Mouse (Mus musculus) kidney, postnatal 36 days (tissue): ENCODE data around the gene Gna13.
"Not testable (repeated sequence)": the region's sequence is repeated elsewhere in the genome, so short reads cannot be mapped to it uniquely, and the experiment has no call there.

Experiments used
- DNase-seq, 2 experiments: peaks; one replicate each; pipeline ENCODE4 v3.0.0; 2021 to 2022; ENCODE audit warnings: mixed read lengths in 2 of 2

Gna13 gene

GRCm38 (mm10) chr11:109362463-109363190, at the start of gene Gna13:
Gna13 (plus strand) TSS chr11:109362831.
- DNase-seq = peak; percentile 93 to 96

- DNase-seq = peak; percentile 57 to 82
Observed at GRCm38 (mm10) chr11:109316921-109317320, 45.7 kb upstream of the Gna13 start.

GRCm38 (mm10) chr11:109319471-109319870, 43.2 kb upstream of the Gna13 start:
- no peak for DNase-seq

- DNase-seq = no peak
Observed at GRCm38 (mm10) chr11:109319946-109320345, 42.7 kb upstream of the Gna13 start.

GRCm38 (mm10) chr11:109320361-109320933, 42.2 kb upstream of the Gna13 start:
- DNase-seq = peak in 1 of 2 experiments; percentile 54

- no peak for DNase-seq
Observed at GRCm38 (mm10) chr11:109326270-109326669, 36.4 kb upstream of the Gna13 start.

GRCm38 (mm10) chr11:109327381-109327780, 35.2 kb upstream of the Gna13 start:
- no peak for DNase-seq

GRCm38 (mm10) chr11:109327952-109328351, 34.7 kb upstream of the Gna13 start:
- DNase-seq = no peak

GRCm38 (mm10) chr11:109329331-109329730, 33.3 kb upstream of the Gna13 start:
- DNase-seq = peak in 1 of 2 experiments; percentile 39

GRCm38 (mm10) chr11:109330706-109331393, 31.8 kb upstream of the Gna13 start:
- DNase-seq = no peak

- peak; percentile 97 to 99 for DNase-seq
Observed at GRCm38 (mm10) chr11:109331424-109331824, 31.2 kb upstream of the Gna13 start.

GRCm38 (mm10) chr11:109332722-109333121, 29.9 kb upstream of the Gna13 start:
- DNase-seq = no peak

- DNase-seq = no peak
Observed at GRCm38 (mm10) chr11:109334773-109335172, 27.9 kb upstream of the Gna13 start.

- no peak for DNase-seq
Observed at GRCm38 (mm10) chr11:109335890-109336289, 26.7 kb upstream of the Gna13 start.

- DNase-seq = no peak
Observed at GRCm38 (mm10) chr11:109339155-109339938, 23.3 kb upstream of the Gna13 start.

- DNase-seq = no peak
Observed at GRCm38 (mm10) chr11:109340541-109340940, 22.1 kb upstream of the Gna13 start.

- not testable (repeated sequence) for DNase-seq
Observed at GRCm38 (mm10) chr11:109342666-109343065, 20.0 kb upstream of the Gna13 start.

- DNase-seq = no peak
Observed at GRCm38 (mm10) chr11:109343558-109343957, 19.1 kb upstream of the Gna13 start.

- DNase-seq = peak; percentile 78 to 83
Observed at GRCm38 (mm10) chr11:109343991-109344599, 18.5 kb upstream of the Gna13 start.

GRCm38 (mm10) chr11:109347242-109347959, 15.2 kb upstream of the Gna13 start:
- peak; percentile 94 to 95 for DNase-seq

- DNase-seq = no peak
Observed at GRCm38 (mm10) chr11:109348408-109348807, 14.2 kb upstream of the Gna13 start.
